Mouse (Mus musculus): ENCODE measurements around the gene Eme1. TPM values are rescaled to one million over a fixed set of nuclear protein-coding genes. Genes with fewer than 3 reads are reported as not detected.
"Not testable (repeated sequence)": the region's sequence is repeated elsewhere in the genome, so short reads cannot be mapped to it uniquely, and the experiment has no call there.

Eme1 gene
- polyA plus RNA-seq, 1 experiment from 2014 or later: 47.0 TPM

GRCm38 (mm10) chr11:94675446-94675845, 21.7 kb upstream of the Eme1 start:
- Histone ChIP-seq H3K9ac (replicated peaks; ENCODE audit: low read length) (no peak overlapping the region), H3K9me3 (replicated peaks; ENCODE audit: control insufficient read depth, low read length) (no peaks in the 10 kb centered on the region), H3K27ac (replicated peaks; ENCODE audit: low read depth, low read length) (no peak overlapping the region), H3K36me3 (replicated peaks; ENCODE audit: control insufficient read depth, insufficient read depth, low read depth, low read length) (no peaks in the 10 kb centered on the region), H3K27me3 (ENCODE audit: control insufficient read depth, insufficient read depth, low read length) (no peaks in the 10 kb centered on the region), H3K4me1 (ENCODE audit: control insufficient read depth, insufficient read depth, low read length) (peaks cover 2% of the 10 kb centered on the region), H3K4me3 (ENCODE audit: low read depth, low read length) (no peak overlapping the region), H3K4me2 (ENCODE audit: low read depth, low read length) (no peak overlapping the region)
- WGBS: 81% methylated on average over 5 of the region's 5 CpGs
- DNase-seq (ENCODE audit: low spot score): no peak
- ATAC-seq (replicated peaks; ENCODE audit: insufficient number of reproducible peaks, low FRiP score, low TSS enrichment, low read depth): no peak

- no peaks in the 10 kb centered on the region; the same call in 1 of the 2 replicates for H3K36me3 ChIP-seq (replicated peaks; ENCODE audit: control insufficient read depth, insufficient read depth, low read depth, low read length)
- no peaks in the 10 kb centered on the region for H3K9me3 ChIP-seq (replicated peaks; ENCODE audit: control insufficient read depth, low read length)
- ATAC-seq (replicated peaks; ENCODE audit: insufficient number of reproducible peaks, low FRiP score, low TSS enrichment, low read depth) (no peak), DNase-seq (ENCODE audit: low spot score) (no peak)
- H3K4me2 ChIP-seq (ENCODE audit: low read depth, low read length): no peak overlapping the region
- H3K27me3 ChIP-seq (ENCODE audit: control insufficient read depth, insufficient read depth, low read length): no peaks in the 10 kb centered on the region
- no peak overlapping the region for H3K27ac ChIP-seq (replicated peaks; ENCODE audit: low read depth, low read length)
- H3K4me1 ChIP-seq (ENCODE audit: control insufficient read depth, insufficient read depth, low read length): peaks cover 2% of the 10 kb centered on the region
- H3K9ac ChIP-seq (replicated peaks; ENCODE audit: low read length): no peak overlapping the region
- H3K4me3 ChIP-seq (ENCODE audit: low read depth, low read length): no peak overlapping the region
- 85% methylated on average over 5 of the region's 5 CpGs for WGBS
Observed at GRCm38 (mm10) chr11:94674984-94675383, 21.2 kb upstream of the Eme1 start.

- 92% methylated on average over 6 of the region's 6 CpGs for WGBS
Observed at GRCm38 (mm10) chr11:94665281-94665680, 11.5 kb upstream of the Eme1 start.

GRCm38 (mm10) chr11:94661344-94661743, 7.6 kb upstream of the Eme1 start:
- Histone ChIP-seq H3K4me2 (ENCODE audit: low read depth, low read length) (no peak overlapping the region), H3K4me3 (ENCODE audit: low read depth, low read length) (no peak overlapping the region), H3K9ac (replicated peaks; ENCODE audit: low read length) (no peak overlapping the region), H3K36me3 (replicated peaks; ENCODE audit: control insufficient read depth, insufficient read depth, low read depth, low read length) (peaks cover 8% of the 10 kb centered on the region), H3K4me1 (ENCODE audit: control insufficient read depth, insufficient read depth, low read length) (no peaks in the 10 kb centered on the region), H3K27ac (replicated peaks; ENCODE audit: low read depth, low read length) (no peak overlapping the region), H3K27me3 (ENCODE audit: control insufficient read depth, insufficient read depth, low read length) (no peaks in the 10 kb centered on the region), H3K9me3 (replicated peaks; ENCODE audit: control insufficient read depth, low read length) (no peaks in the 10 kb centered on the region)
- WGBS: 70% methylated on average over 1 of the region's 1 CpGs
- ATAC-seq (replicated peaks; ENCODE audit: insufficient number of reproducible peaks, low FRiP score, low TSS enrichment, low read depth) (no peak; the same call in 1 of the 2 replicates), DNase-seq (ENCODE audit: low spot score) (no peak)

More at GRCm38 (mm10) chr11:94665281-94665680, 11.5 kb upstream of the Eme1 start:
- Histone ChIP-seq H3K4me2 (ENCODE audit: low read depth, low read length) (no peak overlapping the region), H3K27ac (replicated peaks; ENCODE audit: low read depth, low read length) (no peak overlapping the region), H3K9ac (replicated peaks; ENCODE audit: low read length) (no peak overlapping the region), H3K36me3 (replicated peaks; ENCODE audit: control insufficient read depth, insufficient read depth, low read depth, low read length) (peaks cover 26% of the 10 kb centered on the region), H3K9me3 (replicated peaks; ENCODE audit: control insufficient read depth, low read length) (no peaks in the 10 kb centered on the region), H3K27me3 (ENCODE audit: control insufficient read depth, insufficient read depth, low read length) (no peaks in the 10 kb centered on the region), H3K4me3 (ENCODE audit: low read depth, low read length) (no peak overlapping the region), H3K4me1 (ENCODE audit: control insufficient read depth, insufficient read depth, low read length) (no peaks in the 10 kb centered on the region)
- ATAC-seq (replicated peaks; ENCODE audit: insufficient number of reproducible peaks, low FRiP score, low TSS enrichment, low read depth) (no peak), DNase-seq (ENCODE audit: low spot score) (no peak)

DNA sequence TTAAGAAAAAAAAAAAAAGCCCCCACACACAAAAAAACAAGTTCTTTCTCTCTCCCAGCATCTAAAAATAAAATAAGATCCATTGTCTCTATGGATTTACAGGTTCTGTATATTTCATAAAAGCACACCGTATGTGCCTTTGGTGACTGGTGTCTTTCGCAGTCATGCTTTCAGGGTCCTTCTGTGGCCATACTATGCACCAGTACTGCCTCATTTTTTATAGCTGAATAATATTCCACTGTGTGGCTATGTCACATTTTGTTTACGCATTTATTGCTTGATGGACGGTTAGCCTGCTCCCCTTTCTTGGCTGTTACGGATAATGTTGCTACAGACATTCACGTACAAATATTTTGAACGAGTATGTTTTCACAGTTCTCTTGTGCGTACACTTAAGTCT, 791 bp downstream of the Eme1 start:
- H3K9ac ChIP-seq (replicated peaks; ENCODE audit: low read length): no peak overlapping the region
- H3K4me1 ChIP-seq (ENCODE audit: control insufficient read depth, insufficient read depth, low read length): no peaks in the 10 kb centered on the region
- no peaks in the 10 kb centered on the region for H3K27me3 ChIP-seq (ENCODE audit: control insufficient read depth, insufficient read depth, low read length)
- ATAC-seq (replicated peaks; ENCODE audit: insufficient number of reproducible peaks, low FRiP score, low TSS enrichment, low read depth) (no peak), DNase-seq (ENCODE audit: low spot score) (no peak)
- no peak overlapping the region for H3K27ac ChIP-seq (replicated peaks; ENCODE audit: low read depth, low read length)
- H3K9me3 ChIP-seq (replicated peaks; ENCODE audit: control insufficient read depth, low read length): no peaks in the 10 kb centered on the region
- H3K4me3 ChIP-seq (ENCODE audit: low read depth, low read length): peak overlapping the region; percentile 58
- H3K4me2 ChIP-seq (ENCODE audit: low read depth, low read length): peak overlapping the region; percentile 40
- 43% methylated on average over 8 of the region's 8 CpGs for WGBS
- peaks cover 1% of the 10 kb centered on the region; the same call in 1 of the 2 replicates for H3K36me3 ChIP-seq (replicated peaks; ENCODE audit: control insufficient read depth, insufficient read depth, low read depth, low read length)

DNA sequence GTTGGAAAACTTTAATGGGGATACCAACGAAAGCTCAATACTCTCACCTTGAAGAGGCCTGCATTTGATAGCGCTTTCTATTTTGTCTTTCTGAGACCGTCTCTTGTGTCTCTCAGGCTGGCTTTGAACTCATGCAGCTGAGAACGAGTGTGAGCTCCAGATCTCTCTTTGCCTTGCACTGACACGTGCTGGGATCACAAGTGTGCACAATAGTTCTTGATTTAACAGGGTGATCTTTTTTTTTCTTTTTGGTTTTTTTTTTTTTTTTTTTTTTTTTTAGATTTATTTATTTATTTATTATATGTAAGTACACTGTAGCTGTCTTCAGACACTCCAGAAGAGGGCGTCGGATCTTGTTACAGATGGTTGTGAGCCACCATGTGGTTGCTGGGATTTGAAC, 2.5 kb downstream of the Eme1 start:
- not testable (repeated sequence) for DNase-seq (ENCODE audit: low spot score); ATAC-seq (replicated peaks; ENCODE audit: insufficient number of reproducible peaks, low FRiP score, low TSS enrichment, low read depth); H3K9me3 ChIP-seq (replicated peaks; ENCODE audit: control insufficient read depth, low read length); H3K4me1 ChIP-seq (ENCODE audit: control insufficient read depth, insufficient read depth, low read length); H3K27me3 ChIP-seq (ENCODE audit: control insufficient read depth, insufficient read depth, low read length); H3K36me3 ChIP-seq (replicated peaks; ENCODE audit: control insufficient read depth, insufficient read depth, low read depth, low read length); H3K4me2 ChIP-seq (ENCODE audit: low read depth, low read length); H3K4me3 ChIP-seq (ENCODE audit: low read depth, low read length); H3K27ac ChIP-seq (replicated peaks; ENCODE audit: low read depth, low read length); H3K9ac ChIP-seq (replicated peaks; ENCODE audit: low read length)
- 94% methylated on average over 5 of the region's 7 CpGs for WGBS

DNA sequence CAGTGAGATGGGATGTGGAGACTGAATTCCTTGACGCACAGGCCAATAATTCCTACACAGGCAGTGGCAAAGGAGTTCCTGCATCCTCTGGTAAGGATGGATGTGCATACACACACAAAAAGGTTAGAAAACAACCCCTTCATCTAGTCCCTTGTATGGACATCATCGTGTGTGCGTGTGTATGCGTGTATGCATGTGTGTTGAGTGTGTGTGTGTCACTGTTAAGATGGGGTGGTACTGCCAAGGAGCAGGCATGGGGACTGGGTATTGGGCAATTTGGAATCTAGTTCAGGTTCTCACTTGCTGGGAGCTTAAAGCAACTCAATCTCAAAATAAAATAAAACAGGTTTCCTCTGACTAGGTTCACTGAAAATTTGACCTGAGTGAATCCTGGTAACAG, 7.3 kb downstream of the Eme1 start:
- Histone ChIP-seq H3K27me3 (ENCODE audit: control insufficient read depth, insufficient read depth, low read length) (no peaks in the 10 kb centered on the region), H3K4me2 (ENCODE audit: low read depth, low read length) (no peak overlapping the region), H3K36me3 (replicated peaks; ENCODE audit: control insufficient read depth, insufficient read depth, low read depth, low read length) (peaks cover 12% of the 10 kb centered on the region), H3K4me1 (ENCODE audit: control insufficient read depth, insufficient read depth, low read length) (no peaks in the 10 kb centered on the region), H3K4me3 (ENCODE audit: low read depth, low read length) (no peak overlapping the region), H3K9ac (replicated peaks; ENCODE audit: low read length) (no peak overlapping the region), H3K27ac (replicated peaks; ENCODE audit: low read depth, low read length) (no peak overlapping the region), H3K9me3 (replicated peaks; ENCODE audit: control insufficient read depth, low read length) (no peaks in the 10 kb centered on the region)
- 97% methylated on average over 4 of the region's 4 CpGs for WGBS
- ATAC-seq (replicated peaks; ENCODE audit: insufficient number of reproducible peaks, low FRiP score, low TSS enrichment, low read depth): no peak
- DNase-seq (ENCODE audit: low spot score): no peak

DNA sequence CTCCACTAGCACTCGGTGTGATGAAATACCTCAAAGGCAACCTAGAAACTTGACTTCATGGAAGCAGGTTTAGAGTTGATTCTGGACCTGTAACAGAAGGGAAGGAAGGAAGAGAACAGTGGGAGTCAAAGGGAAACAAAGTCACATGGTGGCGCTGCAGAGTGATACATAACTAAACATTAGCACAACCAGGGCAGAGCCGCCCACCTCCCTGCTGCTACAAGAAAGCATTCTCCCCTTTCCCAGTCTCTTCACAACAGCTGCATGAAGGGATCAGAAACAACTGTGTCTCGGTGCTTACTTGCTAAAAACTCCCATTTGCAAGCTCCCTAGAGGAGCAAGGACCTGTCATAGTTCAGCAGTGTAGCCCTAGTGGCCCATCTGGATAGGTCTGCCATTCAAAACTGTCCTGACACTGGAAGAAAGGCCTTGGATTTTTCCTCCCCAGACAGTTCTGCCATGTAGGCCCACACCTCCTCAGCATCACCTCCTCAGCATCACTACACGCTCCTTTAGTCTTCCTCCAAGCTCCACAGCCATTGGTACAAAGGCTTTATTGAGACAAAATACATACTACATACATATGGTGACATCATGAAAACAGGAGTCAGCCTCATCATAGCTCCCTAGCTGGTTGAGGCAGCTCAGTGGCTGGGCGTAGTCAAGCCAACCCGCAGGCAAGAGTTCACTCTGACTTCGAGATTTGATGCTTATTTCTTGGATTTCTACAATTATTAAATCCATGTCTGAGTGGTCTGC, 9.1 kb downstream of the Eme1 start:
- H3K4me3 ChIP-seq (ENCODE audit: low read depth, low read length): no peak overlapping the region
- 89% methylated on average over 8 of the region's 8 CpGs for WGBS
- H3K4me1 ChIP-seq (ENCODE audit: control insufficient read depth, insufficient read depth, low read length): no peaks in the 10 kb centered on the region
- H3K27me3 ChIP-seq (ENCODE audit: control insufficient read depth, insufficient read depth, low read length): no peaks in the 10 kb centered on the region
- no peak overlapping the region for H3K4me2 ChIP-seq (ENCODE audit: low read depth, low read length)
- no peaks in the 10 kb centered on the region for H3K9me3 ChIP-seq (replicated peaks; ENCODE audit: control insufficient read depth, low read length)
- H3K9ac ChIP-seq (replicated peaks; ENCODE audit: low read length): no peak overlapping the region
- ATAC-seq (replicated peaks; ENCODE audit: insufficient number of reproducible peaks, low FRiP score, low TSS enrichment, low read depth) (no peak), DNase-seq (ENCODE audit: low spot score) (no peak)
- peaks cover 16% of the 10 kb centered on the region for H3K36me3 ChIP-seq (replicated peaks; ENCODE audit: control insufficient read depth, insufficient read depth, low read depth, low read length)
- no peak overlapping the region for H3K27ac ChIP-seq (replicated peaks; ENCODE audit: low read depth, low read length)

Measured in embryonic facial prominence, embryonic 11.5 days (tissue).